Mouse (Mus musculus) C3H10T1/2 (cell line): ENCODE results near the gene Pprc1. TPM values are rescaled to one million over a fixed set of nuclear protein-coding genes. Genes with fewer than 3 reads are reported as not detected.

Source experiments
- polyA plus RNA-seq, 2 experiments: library from polyadenylated mRNA; unstranded; fragments of >200 nt; fragmentation: generic; extraction: Trizol; gene quantifications; one replicate each; pipeline ENCODE4 v1.2.1; 2012; ENCODE audit warnings: missing spikeins in 2 of 2

The Pprc1 gene
- polyA plus RNA-seq, result 10 to 100 TPM; 14.1 to 17.5 TPM

DNA sequence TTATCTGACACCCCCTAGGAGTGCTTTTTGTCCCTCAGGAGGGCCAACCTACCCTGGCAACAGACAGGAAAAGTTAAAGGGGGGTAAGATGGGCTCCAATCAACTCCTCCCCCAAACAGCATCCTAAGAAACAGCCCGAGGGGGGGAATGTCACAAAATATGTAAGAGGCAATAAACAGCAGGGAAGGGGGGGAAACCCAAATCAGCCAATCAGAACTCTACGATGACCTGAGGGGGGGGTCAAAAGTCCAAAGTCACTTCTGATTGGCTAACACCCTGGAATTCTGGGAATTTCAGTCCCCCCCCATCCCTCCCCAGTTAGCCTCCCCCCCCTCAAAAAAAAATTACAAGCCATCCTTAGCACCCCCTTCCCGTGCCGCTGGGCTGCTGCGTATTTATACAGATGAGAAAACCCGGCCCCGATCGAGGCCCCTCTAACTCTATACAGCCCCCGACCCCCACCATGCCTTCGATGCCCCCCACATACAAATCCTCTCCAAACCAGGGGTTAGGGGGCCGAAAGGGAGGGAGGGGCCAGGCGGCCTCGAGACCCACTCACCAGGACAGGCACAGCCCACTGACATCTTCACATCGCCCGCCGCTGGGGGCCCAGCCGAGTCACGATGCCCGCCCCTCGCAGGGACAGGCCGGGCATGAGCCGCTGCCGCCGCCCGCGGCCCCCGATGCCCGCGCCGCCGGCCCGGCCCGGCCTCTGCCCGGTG, at the start of gene Pprc1:
TSS of gene Pprc1 (plus strand) at position 616 of the 722 bp plus-strand sequence.

GRCm38 (mm10) chr19:45997785-45998693, 46.6 kb upstream of the Pprc1 start, which contains the start of gene Armh3:
TSS of gene Armh3 (minus strand) at chr19:45998488.

DNA sequence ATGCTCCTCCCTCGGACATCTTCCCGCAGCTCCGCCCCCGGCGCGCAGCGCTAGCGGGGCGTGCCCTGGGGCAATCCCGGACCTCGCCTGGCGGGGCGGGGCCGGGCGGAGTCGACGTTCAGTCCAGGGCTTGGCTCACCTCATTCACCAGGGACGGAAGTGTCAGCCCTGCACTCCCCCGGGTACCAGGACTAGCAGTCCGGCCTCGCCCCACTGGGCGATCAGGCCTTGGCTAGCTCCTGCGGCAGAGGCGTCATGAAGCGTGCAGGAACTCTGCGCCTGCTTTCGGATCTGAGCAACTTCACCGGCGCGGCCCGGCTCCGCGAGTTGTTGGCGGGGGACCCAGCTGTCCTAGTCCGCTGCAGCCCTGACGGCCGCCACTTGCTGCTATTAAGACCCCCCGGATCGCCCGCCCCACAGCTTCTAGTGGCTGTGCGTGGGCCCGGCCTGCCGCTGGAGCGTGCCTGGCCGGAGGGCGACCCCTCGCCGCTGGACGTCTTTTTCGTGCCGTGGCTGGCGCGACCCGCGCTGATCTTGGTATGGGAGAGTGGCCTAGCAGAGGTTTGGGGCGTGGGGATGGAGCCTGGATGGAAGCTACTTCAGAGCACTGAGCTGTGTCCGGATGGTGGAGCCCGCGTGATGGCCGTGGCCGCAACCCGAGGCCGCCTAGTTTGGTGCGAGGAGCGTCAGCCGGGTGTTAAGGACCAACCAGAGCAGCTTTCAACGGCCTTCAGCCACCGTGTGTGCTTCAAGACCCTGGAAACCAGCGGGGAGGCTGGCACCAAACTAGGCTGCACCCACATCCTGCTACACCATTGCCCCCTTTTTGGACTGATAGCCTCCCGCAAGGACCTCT, 41.1 kb upstream of the Pprc1 start, which contains the start of gene Hps6:
TSS of gene Hps6 (plus strand) at position 138 of the 856 bp plus-strand sequence.

GRCm38 (mm10) chr19:46044993-46045695, 458 bp downstream of the Pprc1 start, which contains the start of gene Ldb1:
TSS of gene Ldb1 (minus strand) at chr19:46045214.

DNA sequence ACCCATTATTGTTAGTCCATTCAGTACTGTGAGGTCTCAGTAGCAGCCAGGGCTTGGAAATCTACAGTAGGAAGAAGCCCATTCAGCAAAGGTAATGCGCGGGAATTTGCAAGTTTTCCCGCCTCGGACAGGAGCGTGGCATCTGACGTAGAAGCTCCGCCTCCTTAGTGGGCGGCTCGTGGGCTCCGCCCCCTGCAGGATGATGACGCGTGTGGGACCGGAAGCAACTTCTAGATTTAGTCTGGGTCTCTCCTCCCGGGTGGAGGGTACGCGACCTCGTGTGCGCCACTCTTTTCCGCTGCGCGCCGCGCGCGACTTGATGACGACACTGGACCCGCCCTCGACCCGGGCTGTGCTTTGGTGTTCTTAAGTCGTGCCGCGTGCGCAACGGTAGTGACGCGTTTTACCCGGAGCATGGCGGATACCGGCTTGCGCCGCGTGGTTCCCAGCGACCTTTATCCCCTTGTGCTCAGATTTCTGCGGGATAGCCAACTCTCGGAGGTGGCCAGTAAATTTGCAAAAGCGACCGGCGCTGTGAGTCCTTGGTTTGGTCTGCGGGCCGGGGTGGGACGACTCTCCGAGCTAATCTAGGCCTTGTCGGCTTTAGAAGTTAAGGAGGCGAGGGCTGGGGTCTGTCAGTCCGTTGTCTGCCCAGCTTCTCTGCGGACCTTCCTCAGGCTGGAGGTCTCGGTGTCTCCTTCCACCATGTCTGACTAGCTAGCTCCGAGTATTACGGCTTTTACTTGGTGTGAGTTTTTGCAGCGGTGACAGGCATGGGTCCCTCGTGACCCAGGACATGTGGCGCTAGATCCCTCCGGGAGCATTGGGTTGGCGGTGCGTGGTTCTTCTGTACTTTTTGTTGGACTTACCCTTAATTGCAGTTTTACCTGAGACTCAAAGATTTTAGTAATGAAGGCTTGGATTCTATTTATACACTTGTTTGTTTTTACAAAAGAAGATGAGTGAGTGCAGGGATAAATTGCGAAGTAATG, 31.2 kb downstream of the Pprc1 start, which contains the start of gene Nolc1:
TSS of gene Nolc1 (plus strand) at position 248 of the 992 bp plus-strand sequence.

Other genes starting within 250 kb of the Pprc1 start
- under 1 TPM; 0.01 to 0.07 TPM for gene Kcnip2, start 228.8 kb upstream of the Pprc1 start, polyA plus RNA-seq
- 10 to 100 TPM in 1 of 2 experiments, 1 to 10 TPM in 1; 2.9 to 13.8 TPM for gene Armh3, start 46.4 kb upstream of the Pprc1 start, polyA plus RNA-seq
- gene Hps6, start 41.4 kb upstream of the Pprc1 start, polyA plus RNA-seq, result 10 to 100 TPM; 14.9 to 20.3 TPM
- 100 to 1,000 TPM in 1 of 2 experiments, 10 to 100 TPM in 1; 76.7 to 219 TPM for gene Ldb1, start 328 bp downstream of the Pprc1 start, polyA plus RNA-seq
- 10 to 100 TPM; 25.0 to 28.8 TPM for gene Nolc1, start 31.0 kb downstream of the Pprc1 start, polyA plus RNA-seq
- under 1 TPM in 1 of 2 experiments, not detected in 1; 0.01 TPM for gene Elovl3, start 87.0 kb downstream of the Pprc1 start, polyA plus RNA-seq
- gene Pitx3, start 103.4 kb downstream of the Pprc1 start, polyA plus RNA-seq, result not detected
- gene Gbf1, start 107.6 kb downstream of the Pprc1 start, polyA plus RNA-seq, result 10 to 100 TPM; 26.6 to 62.4 TPM